Mouse (Mus musculus) stomach, postnatal 0 days (tissue): ENCODE data around the gene Gnat1.

ENCODE experiments used
- CTCF ChIP-seq: IDR thresholded peaks from 2 replicates; pipeline ENCODE4 v1.5.1; 2016; ENCODE audit warnings: antibody characterized with exemption, low read depth, mild to moderate bottlenecking, moderate library complexity
- EP300 ChIP-seq: optimal IDR thresholded peaks from 2 replicates; pipeline ENCODE3; 2016; ENCODE audit warnings: antibody characterized with exemption

- TF ChIP-seq CTCF, result no peak
- no peak for TF ChIP-seq EP300
Measured at GRCm38 (mm10) chr9:107716951-107717350, 37.4 kb upstream of the Gnat1 start.
